Mouse (Mus musculus): Measurements from ENCODE around the gene Best2. TPM values are rescaled to one million over a fixed set of nuclear protein-coding genes. Genes with fewer than 3 reads are reported as not detected.

Best2 gene
- total RNA-seq, 2 experiments from 2014 or later = not detected

- no peak for DNase-seq
- intact Hi-C loops (cut with DNase I) = no loop called here
These were observed 44.1 kb downstream of the Best2 start for GRCm38 (mm10) chr8:84970135-84970790.

GRCm38 (mm10) chr8:84969241-84970134 is 44.8 kb downstream of the Best2 start, which contains the start of the genes Gm49661, Prdx2 and Rnaseh2a:
Gm49661 (minus strand) TSS chr8:84969433.
Prdx2 (plus strand) TSS chr8:84969587.
Rnaseh2a (minus strand) TSS chr8:84969767.
- intact Hi-C loops (cut with DNase I) = no loop called here
- peak; percentile 88 for DNase-seq

- intact Hi-C loops (cut with DNase I) = no loop called here
- no peak for DNase-seq
These were observed 45.7 kb downstream of the Best2 start for GRCm38 (mm10) chr8:84968650-84969049.

GRCm38 (mm10) chr8:84967532-84968304 is 46.6 kb downstream of the Best2 start:
- intact Hi-C loops (cut with DNase I) = no loop called here
- DNase-seq = no peak

- intact Hi-C loops (cut with DNase I) = no loop called here
- no peak for DNase-seq
These were observed 47.7 kb downstream of the Best2 start for GRCm38 (mm10) chr8:84966603-84967002.

GRCm38 (mm10) chr8:84965731-84966291 is 48.5 kb downstream of the Best2 start:
- peak; percentile 95 for DNase-seq
- intact Hi-C loops (cut with DNase I) = no loop called here

- intact Hi-C loops (cut with DNase I) = loop anchor here (5.0 kb wide), 1 partner anchor 107 kb away; the partner anchor contains the start of gene Farsa
- no peak for DNase-seq
These were observed 50.4 kb downstream of the Best2 start for GRCm38 (mm10) chr8:84963952-84964351.

GRCm38 (mm10) chr8:84959811-84960210 is 54.5 kb downstream of the Best2 start:
- intact Hi-C loops (cut with DNase I) = loop anchor here (5.0 kb wide), 1 partner anchor 103 kb away; the partner anchor contains the start of gene Farsa
- no peak for DNase-seq

Small RNA genes lying within 50 kb of the gene (microRNA-seq; reads per million reads assigned to microRNA genes)
- 20.5 reads per million, percentile 36 among the genes with 10 or more reads in this experiment for gene Mir7070

Other genes with a start within 250 kb of the Best2 start
- 100 to 1,000 TPM; 674 to 782 TPM for gene Nfix, start 214.2 kb downstream of the Best2 start, total RNA-seq (2021)
- gene Dand5, start 191.7 kb downstream of the Best2 start, total RNA-seq (2021) = 1 to 10 TPM; 4.9 to 5.5 TPM
- 10 to 100 TPM; 18.4 to 18.9 TPM for gene Gadd45gip1, start 183.0 kb downstream of the Best2 start, total RNA-seq (2021)
- 10 to 100 TPM; 44.1 to 49.7 TPM for gene Rad23a, start 173.9 kb downstream of the Best2 start, total RNA-seq (2021)
- gene Calr, start 167.6 kb downstream of the Best2 start, total RNA-seq (2021) = 100 to 1,000 TPM; 528 to 548 TPM
- 10 to 100 TPM; 86.2 to 90.4 TPM for gene Farsa, start 157.5 kb downstream of the Best2 start, total RNA-seq (2021)
- gene Syce2, start 142.4 kb downstream of the Best2 start, total RNA-seq (2021) = 10 to 100 TPM; 42.0 to 42.4 TPM
- gene Gcdh, start 120.6 kb downstream of the Best2 start, total RNA-seq (2021) = 10 to 100 TPM; 30.8 to 32.7 TPM
- under 1 TPM in 1 of 2 experiments, not detected in 1; 0.24 TPM for gene Klf1, start 112.6 kb downstream of the Best2 start, total RNA-seq (2021)
- 1 to 10 TPM; 2.8 to 4.1 TPM for gene Dnase2a, start 106.0 kb downstream of the Best2 start, total RNA-seq (2021)
- 100 to 1,000 TPM; 195 to 210 TPM for gene Mast1, start 77.2 kb downstream of the Best2 start, total RNA-seq (2021)
- gene Rtbdn, start 67.5 kb downstream of the Best2 start, total RNA-seq (2021) = 1 to 10 TPM; 6.7 to 8.3 TPM
- gene Gm49661, start 45.1 kb downstream of the Best2 start, total RNA-seq (2021) = not detected
- gene Prdx2, start 44.9 kb downstream of the Best2 start, total RNA-seq (2021) = 100 to 1,000 TPM; 665 to 681 TPM
- gene Rnaseh2a, start 44.8 kb downstream of the Best2 start, total RNA-seq (2021) = 10 to 100 TPM; 41.1 to 42.1 TPM
- gene Junb, start 35.8 kb downstream of the Best2 start, total RNA-seq (2021) = 10 to 100 TPM; 12.5 to 13.5 TPM
- 10 to 100 TPM; 28.3 to 32.5 TPM for gene Hook2, start 23.9 kb downstream of the Best2 start, total RNA-seq (2021)
- gene Asna1, start 10.8 kb upstream of the Best2 start, total RNA-seq (2021) = 100 to 1,000 TPM; 106 to 107 TPM
- 100 to 1,000 TPM; 158 to 163 TPM for gene Trir, start 12.3 kb upstream of the Best2 start, total RNA-seq (2021)
- gene Tnpo2, start 22.4 kb upstream of the Best2 start, total RNA-seq (2021) = 100 to 1,000 TPM; 163 to 179 TPM
- 10 to 100 TPM; 79.0 to 80.0 TPM for gene Fbxw9, start 45.5 kb upstream of the Best2 start, total RNA-seq (2021)
- gene Gm5741, start 53.5 kb upstream of the Best2 start, total RNA-seq (2021) = not detected
- 10 to 100 TPM; 79.9 to 82.3 TPM for gene Dhps, start 57.2 kb upstream of the Best2 start, total RNA-seq (2021)
- 10 to 100 TPM; 60.9 to 61.2 TPM for gene Wdr83os, start 66.2 kb upstream of the Best2 start, total RNA-seq (2021)
- gene Wdr83, start 66.8 kb upstream of the Best2 start, total RNA-seq (2021) = 10 to 100 TPM; 21.4 to 21.7 TPM
- gene Man2b1, start 68.7 kb upstream of the Best2 start, total RNA-seq (2021) = 10 to 100 TPM; 25.2 to 26.5 TPM
- gene Zfp791, start 108.6 kb upstream of the Best2 start, total RNA-seq (2021) = 1 to 10 TPM; 6.5 to 6.8 TPM
- gene Cks1brt, start 137.4 kb upstream of the Best2 start, total RNA-seq (2021) = not detected
- gene Olfr371, start 211.5 kb upstream of the Best2 start, total RNA-seq (2021) = not detected

Data from left cerebral cortex, postnatal 4 days (tissue).